Mouse (Mus musculus) olfactory bulb, adult 2 months (tissue): ENCODE measurements around the gene Arl6ip1.

Source experiments
- CTCF ChIP-seq: fragments of 200-500 bp; IDR thresholded peaks from 2 replicates; pipeline ENCODE4 v1.5.1; 2012; ENCODE audit warnings: low read depth, mild to moderate bottlenecking, low read length, moderate library complexity; ENCODE audit not compliant: insufficient read depth
- POLR2A ChIP-seq: fragments of 200-500 bp; IDR thresholded peaks from 2 replicates; pipeline ENCODE4 v1.6.1; 2012; ENCODE audit warnings: mild to moderate bottlenecking, low read depth, low read length, moderate library complexity; ENCODE audit not compliant: insufficient read depth

DNA sequence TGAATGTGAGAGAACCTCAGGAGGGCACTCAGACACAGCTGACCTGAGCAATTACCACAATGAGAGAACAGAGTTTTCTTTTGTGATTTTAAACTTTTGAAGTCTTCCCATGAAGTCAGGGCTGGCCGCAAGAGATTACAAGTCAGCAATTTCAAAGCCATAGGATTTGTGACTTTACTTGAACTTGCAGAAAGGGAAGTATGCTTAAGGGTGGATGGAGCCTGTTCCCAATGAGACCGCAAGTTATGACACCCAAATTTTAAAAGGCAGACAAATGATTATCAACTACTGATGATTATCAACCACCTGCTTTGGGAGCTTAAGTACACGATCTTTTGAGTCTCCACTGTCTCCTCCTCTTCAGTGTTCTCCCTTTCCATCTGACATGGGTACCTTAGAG lies 11.0 kb downstream of the Arl6ip1 start:
- TF ChIP-seq CTCF (no peak), POLR2A (no peak)
